Mouse (Mus musculus): ENCODE measurements around the gene Pex10.

GRCm38 (mm10) chr4:155070921-155071320, 4.1 kb downstream of the Pex10 start:
- TF ChIP-seq CTCF (IDR thresholded peaks at IDR 0.05; ENCODE audit: low read depth) (no peak), EP300 (IDR thresholded peaks at IDR 0.05; ENCODE audit: low read depth) (no peak)
